Mouse (Mus musculus) layer of hippocampus, postnatal 14 days (tissue): ENCODE measurements around the gene Dcakd. TPM values are rescaled to one million over a fixed set of nuclear protein-coding genes. Genes with fewer than 3 reads are reported as not detected.

Experiments
- DNase-seq, 2 experiments: peaks; one replicate each; pipeline ENCODE4 v3.0.0; 2021 to 2022; ENCODE audit warnings: low spot score in 2 of 2, mixed read lengths in 1 of 2
- total RNA-seq, 2 experiments: library from RNA; stranded (reverse); gene quantifications; 2 replicates each; pipeline ENCODE4 v1.2.3; 2021

Gene Dcakd
- total RNA-seq, 2 experiments from 2014 or later: 113 to 128 TPM

DNA sequence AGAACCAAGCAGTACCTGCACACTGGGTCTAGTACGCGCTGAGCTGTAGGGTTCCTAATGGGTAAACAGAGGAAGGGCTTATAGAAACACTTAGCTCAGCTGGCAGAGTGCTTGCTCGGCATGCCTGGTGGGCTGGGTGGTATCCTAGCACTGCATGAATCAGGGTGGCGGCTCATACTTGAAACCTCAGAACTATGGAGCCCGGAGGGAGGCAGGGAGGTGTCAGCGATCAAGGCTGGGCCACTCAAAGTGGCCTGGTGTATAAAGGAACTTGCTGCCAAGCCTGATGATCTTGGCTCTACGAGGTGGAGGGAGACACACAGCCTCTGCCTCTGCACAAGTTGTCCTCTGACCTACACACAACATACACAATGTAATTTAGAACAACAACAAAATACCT lies 19.6 kb downstream of the Dcakd start:
- DNase-seq: no peak

DNA sequence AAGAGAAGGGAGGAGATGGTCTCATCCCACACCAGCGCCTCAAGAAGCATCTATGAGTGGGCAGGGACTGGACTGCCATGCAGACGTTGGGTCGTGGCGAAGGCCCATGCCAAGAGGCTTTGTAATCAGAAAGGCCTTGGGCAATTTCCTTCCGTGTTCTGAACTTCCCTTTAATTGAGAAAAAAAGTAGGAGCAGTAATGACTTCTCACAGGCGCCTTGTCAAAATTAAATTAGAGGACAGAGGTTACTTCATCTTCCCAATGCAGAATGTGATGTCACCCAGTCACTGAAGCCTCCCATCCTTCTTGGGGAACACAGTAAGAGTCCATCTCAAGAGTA lies 21.2 kb downstream of the Dcakd start:
- DNase-seq: no peak

DNA sequence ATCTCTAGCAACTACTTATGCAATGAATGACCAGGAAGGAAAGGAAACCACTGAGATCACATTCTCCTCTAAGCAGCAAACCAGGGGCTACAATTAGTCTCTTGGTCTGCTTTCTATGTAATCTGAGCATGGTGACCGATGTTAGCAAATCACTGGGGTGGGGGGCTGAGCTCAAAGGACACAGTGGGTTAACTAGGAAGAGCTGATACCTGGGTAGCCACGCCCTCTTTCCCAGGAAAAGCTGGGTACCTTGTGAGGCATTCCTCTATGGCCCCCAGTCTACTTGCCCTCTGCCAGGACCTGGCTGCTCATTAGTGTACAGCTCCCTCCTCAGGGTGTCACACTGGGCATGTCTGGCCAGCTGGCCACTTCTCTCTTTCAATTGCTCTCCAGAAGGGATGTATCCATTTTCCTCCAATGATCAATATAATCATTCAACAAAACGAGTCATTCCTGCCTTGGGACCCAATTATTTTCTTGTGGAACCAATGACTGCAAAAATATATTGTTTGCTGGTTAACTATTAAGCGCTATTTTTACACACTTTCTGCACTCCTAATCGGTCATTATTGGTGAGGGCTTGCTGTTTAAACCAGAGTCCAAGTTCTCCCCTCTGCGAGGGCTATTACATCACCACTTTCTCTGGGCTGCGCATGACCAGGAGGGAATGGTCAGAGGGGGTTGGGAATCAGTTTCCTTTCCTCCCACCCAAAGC lies 21.7 kb downstream of the Dcakd start:
- DNase-seq: no peak

DNA sequence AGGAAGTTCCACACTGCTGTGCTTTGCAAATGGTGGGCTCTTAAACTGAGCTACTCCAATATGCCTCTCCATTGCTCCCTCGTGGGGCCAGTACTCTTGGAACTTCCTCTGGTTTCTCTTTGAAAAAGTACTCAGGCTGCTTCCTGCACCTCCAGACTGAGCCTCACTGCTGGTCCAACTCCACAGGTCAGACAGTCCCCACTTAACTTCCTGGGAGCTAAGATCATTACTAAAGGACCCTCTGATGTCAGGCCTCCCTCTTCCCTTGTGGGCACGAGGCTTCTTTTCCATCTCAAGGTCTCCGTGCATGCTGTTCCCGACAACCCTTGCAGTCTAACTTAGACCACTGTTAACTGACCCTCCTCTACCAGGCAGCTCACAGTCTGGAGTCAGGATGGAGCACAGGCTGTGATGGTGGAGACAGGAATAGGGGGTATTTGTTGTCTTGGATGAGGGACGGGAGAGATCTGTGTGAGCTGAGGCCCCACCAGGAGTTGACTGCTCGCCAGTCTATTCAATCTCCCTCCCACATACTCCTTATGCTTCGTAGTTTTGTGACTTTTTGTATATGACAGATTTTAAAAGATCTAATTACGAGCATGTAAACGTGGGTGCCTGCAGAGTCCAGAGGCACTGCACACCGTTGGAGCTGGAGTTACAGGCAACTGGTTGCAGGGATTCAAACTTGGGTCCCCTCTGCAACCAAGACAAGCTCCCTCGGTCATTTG lies 22.7 kb downstream of the Dcakd start:
- no peak for DNase-seq

DNA sequence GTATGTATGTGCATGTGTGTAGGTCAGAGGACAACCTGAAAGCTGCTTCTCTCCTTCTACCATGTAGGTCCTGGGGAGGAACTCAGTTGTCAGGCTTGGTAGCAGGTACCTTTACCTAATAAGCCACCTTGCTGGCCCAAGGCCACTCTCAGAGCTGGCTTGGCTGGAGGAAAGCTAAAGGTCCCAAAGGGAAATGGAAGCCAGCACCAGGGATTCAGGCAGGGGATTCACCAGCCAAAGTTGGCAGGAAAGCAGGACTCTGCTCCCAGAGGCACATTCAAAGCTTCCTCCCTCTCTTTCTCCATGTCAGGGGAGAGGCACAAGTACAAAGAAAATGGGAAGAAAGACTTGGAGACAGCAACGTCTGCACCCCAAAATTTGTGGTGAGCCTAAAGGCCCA lies 23.3 kb downstream of the Dcakd start:
- DNase-seq: no peak

DNA sequence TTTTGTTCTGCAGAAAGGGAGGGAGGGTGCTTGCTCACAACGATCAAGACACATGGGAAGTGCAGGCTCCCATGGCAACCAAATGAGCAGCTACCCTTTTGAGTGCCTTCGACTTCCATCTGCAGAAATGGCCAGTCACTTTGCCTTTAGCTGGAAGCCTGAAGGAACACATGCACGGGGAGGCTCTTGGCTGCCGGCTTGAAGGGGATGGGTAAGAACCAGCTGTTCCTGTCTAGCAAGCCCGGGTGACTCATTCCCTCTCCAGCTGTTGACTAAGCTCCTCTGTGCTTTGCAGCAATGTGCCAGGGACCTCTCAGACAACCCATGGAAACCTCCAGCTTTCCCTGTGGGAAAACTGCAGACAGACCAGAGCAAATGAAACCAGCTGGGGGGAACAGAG lies 24.9 kb downstream of the Dcakd start:
- peak in 1 of 2 experiments; percentile 69 for DNase-seq

DNA sequence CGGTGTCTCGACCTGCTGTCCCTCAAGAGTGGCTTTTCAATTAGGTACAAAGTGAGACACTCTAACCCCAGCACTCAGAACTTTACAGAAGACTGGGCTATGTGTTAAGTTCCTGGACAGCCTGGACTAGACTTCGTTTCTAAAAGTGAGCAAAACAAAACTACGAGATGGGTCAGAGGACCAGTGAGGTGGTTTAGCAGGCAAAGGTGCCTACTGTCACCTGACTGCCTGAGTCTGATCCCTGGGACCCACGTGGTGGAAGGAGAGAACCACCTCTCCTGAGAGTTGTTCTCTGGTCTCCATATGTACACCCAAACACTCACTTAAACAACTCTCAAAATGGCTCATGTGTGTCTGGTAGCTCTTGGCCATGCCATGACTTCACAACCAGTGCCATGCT lies 27.1 kb downstream of the Dcakd start:
- no peak for DNase-seq

DNA sequence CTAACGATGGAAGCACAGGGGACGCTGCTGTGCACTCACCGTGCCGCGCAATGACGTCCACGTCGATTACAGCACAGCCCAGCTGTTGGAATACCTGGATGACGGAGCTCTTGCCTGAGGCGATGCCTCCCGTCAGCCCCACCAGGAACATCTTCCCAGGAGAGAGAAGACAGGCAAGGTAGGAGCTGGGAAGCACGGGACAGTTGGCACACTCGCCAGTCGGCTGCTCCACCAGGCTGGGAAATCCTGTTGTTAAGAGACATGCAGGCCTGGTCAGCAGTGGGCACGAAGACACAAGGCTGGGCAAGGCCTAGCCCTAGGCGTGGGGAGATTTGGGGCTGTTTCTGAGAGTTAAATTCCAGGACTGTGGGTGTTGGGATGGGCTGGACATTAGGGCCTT lies 28.0 kb downstream of the Dcakd start:
- DNase-seq: no peak

DNA sequence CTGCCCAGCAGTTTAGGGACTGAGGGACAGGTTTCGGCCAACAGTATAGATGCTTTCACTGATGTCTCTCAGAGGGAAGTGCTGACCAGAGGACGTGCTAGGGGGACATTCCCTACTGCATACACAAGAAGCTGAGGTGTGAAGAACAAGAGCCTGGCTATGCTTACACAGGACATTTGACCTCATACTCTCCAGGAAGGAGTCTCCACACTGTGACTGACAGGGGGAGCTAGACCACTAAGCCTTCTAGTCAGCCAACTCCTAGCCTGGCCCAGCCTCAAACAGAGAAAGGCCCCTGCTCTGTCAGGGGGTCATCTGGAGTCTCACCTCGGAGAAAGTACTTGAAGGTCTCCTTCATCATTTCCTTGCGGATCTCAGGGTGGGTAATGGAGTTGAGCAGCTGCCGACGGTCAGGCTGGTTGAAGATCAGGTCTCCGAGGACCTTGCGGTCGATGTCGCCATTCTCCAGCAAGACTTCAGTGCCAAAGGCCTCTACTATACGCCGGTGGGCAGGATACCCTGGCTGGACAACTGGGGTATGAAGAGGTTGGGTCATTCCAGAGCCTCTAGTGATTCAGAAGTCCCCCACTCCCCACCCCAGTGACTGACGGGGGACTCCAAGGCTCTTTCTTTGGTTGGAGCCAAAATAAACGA lies 28.7 kb downstream of the Dcakd start:
- DNase-seq: no peak

DNA sequence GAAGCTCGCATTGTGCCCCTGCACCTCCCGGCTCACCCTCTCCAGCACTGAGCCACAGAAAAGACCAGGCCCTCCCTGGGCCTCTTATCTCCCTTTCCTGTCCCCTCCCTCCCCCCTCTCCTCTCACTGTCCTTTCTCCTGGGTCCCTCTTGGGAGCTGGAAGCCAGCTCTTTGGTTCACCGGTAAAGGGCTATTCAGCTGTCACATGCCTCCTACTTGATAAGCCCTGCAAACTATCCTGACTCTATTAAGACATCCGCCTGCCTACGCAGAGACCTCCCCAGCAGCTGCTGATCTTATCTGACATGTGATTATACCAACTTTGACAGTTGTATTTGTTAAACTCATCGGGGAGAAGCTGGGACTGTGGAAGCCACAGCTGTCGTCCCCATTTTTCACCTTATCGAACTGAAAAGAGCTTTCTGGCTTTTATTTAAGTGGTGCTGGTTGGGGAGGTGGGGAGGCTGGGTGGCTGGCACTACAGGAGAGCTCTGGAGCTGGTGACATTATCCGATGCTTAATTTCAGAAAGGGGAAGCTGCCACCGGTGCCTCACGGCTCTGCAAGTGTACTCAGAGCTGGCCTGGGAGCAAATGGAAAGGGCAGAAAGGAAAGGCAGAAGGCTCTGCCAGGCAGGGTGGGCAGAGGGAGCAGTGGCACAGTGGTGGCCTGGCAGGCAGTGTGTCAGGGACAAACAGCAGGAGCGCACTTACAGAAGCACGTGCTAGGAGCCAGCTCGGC lies 29.4 kb downstream of the Dcakd start:
- DNase-seq: no peak

DNA sequence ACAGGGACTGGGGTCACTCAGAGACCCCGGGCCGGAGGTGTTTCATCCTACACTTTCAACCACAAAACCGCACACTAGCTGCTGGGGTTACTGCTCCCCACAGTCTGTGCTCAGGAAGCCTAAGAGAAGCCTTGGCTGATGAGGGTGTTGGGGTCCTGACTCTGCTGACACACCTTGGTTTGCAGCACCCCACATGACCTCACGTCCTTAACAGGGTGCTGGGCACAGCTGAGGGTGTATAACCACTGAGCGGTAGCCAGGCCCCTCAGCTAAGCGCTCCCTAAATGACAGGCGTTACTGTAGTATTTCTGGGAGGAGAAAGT lies 29.9 kb downstream of the Dcakd start:
- no peak for DNase-seq

DNA sequence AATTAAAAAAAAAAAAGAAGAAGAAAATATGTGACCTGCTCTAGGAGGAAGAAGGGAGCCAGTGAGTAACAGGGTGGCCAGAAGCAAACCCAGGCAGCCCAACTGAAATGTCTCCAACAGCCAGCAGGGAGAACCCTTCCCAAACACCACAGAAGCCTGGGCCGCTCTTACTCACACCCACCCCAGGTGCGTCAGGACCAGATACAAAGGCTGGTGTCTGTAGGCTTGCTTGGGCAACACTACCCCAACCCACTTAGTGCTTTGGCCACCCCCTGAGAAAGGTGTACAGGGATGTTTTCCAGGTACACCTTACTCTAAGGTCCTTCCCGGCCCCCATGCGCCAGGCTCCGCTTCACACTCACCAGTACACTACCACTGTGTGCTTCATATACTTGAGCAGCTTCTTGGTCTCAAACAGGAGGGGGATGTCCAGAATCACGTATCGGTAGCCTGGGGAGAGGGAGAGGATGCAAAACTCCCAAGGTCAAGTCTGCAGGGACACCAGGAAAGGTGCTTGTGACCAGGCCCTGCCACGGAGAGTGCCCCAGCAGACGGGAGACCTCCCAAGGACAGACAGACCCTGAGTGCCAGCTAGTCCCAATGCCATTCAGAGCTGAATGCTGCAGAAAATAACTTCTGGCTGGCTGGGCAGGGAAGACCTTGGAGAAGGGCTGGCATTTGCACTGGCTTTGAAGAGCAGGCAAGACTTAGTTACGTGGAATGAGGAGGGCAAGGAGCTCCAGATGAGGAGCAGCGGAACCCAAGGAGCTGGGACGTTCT lies 31.0 kb downstream of the Dcakd start:
- DNase-seq: no peak

DNA sequence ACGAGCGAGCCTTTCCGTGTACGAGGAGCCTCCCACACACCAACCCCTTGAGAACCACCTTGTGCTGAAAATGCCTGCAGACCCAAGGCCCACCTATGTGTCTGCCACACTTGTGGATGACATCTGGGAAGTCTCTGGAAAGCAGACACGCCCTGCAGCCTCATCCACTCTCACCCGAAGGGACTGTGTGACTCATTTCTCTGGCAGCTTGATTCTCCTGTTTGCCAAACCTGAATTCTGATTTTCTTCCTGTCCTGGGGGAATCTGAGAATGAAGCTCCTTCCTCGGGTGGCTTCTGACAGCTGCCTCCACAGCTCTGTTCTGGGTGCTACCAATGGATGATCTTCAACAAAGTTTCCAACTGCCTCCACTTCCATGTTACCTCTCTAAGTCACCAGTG lies 31.7 kb downstream of the Dcakd start:
- no peak for DNase-seq

DNA sequence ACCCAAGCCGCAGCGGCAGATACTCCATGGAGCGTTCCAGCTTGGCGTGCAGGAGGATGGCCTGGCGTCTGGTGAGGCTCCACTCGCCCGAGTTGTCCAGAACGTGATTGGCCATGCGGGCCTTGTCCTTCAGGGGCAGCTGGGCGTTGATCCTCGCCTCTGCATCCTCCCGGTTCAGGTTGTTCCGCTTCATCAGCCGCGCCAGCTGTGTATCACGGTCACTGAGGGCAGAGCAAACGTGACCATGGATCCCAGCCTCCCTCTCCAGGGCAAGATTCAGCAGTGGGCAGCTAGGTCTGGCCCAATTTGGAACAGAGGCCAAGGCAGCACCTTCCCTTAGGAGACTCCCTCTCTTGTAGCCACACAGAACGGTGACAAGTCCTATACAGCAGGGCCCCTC lies 33.2 kb downstream of the Dcakd start:
- no peak for DNase-seq

DNA sequence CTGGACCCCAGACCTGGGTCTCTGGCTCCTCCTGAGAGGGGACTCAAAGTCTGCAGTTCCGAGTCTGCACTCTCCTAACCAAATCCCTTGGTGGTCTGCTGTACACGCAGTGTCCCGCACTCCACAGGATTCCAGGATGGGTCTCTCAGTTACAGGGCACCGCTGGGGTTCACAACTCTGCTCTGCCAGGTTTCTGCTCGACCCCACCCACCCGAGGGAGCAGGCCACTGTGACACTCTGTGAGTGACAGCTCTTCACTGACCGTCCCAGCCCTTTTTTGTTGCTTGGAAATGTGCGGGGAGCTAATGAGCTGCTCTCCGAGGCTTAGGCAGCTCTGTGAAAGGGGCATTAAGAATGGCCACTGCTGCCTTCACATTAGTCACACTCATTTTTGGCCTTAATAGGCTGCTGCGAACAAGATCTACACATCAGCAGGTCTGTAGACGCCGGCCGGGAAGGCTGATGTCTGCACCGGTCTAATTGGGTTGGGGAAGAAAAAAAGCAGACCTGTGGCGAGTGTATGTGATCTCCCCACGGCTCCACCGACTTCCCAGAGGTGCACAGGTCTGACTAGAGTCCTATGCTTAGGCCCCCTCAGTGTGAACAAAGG lies 34.6 kb downstream of the Dcakd start:
- DNase-seq: no peak

DNA sequence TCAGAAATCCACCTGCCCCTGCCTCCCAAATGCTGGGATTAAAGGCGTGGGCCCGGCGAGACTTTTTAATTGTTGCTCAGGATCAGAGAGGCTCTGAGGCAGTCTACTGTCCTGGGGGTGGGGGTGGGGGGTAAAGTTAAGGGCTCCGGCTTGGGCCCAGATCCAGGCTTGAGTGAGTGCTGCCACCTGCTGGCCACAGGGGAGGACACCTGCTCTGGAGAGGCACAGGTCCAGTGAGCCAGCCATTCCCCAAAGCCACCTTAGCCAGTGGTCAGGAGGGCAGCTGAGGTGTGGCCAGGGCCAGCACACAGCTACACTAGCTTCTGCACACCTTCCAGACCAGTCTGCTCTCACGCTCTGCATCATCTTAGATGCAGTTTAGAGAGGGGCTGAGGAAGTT lies 35.2 kb downstream of the Dcakd start:
- peak; percentile 66 to 69 for DNase-seq

DNA sequence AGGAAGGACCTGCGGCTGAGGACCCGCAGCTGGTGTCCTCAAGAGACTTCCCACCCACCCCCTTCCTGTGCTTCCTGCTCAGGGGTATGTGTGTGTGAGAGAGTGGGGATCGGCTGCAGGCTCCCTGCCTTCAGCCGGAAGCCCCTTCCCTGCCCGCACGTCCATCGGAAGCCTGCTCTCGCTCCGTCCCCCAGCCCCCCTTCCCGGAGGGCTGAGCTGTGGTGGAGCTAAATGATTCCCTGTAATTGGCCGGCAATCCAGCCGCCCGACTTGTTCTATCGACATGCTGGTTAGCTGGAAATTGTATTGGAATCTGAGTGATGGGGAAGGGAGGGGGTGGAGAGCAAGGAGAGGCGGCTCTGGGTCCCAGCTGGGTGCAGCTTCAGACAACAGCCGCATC lies 36.5 kb downstream of the Dcakd start:
- DNase-seq: no peak

DNA sequence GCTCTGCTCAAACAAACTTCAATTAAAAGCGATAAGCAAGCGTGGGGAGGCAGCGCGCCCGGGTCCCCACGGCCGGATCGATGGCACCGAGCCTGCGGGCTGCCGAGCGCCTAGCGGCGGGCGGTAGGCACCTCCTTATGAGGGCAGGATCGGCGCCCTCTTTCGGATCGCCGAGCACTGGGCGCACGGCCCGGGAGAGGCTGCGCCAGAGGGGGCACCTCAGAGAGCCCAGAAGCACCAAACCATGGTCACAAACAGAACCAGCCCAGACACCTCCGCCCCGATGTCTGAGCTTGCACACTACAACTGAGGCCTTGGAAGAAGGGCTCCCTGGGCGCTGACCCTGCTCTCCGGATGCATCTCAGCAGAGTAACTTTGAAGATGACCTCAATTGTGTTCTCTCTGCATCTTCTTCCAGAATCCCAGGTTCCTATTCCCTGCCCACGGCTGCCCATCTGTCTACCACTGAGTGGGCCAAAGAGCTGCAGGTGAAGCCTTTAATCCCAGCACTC lies 37.9 kb downstream of the Dcakd start:
- peak; percentile 46 to 59 for DNase-seq

DNA sequence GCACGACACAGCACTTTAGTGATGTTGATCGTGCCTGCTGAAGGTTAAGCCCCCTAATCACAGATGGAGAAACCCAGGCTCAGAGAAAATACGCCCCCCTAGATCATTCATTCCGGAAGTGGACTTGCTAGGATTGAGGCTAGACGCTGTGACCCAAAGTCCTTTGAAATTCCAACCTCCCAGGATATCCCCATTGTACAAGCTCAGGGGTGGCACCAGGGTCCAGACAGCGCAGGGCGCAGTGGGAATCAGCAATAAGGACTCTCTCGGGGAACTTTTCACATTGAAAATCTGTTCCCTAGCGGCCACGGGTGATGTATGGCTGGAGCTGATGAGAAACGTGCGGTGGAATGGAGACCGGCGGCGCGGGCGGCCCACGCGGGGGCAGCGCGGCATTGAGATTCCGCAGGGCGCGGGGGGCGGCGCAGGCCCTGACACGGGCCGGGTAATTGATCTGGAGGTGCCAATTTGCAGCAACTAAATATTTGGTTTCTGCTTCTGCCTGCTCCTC lies 38.4 kb downstream of the Dcakd start:
- DNase-seq: no peak

DNA sequence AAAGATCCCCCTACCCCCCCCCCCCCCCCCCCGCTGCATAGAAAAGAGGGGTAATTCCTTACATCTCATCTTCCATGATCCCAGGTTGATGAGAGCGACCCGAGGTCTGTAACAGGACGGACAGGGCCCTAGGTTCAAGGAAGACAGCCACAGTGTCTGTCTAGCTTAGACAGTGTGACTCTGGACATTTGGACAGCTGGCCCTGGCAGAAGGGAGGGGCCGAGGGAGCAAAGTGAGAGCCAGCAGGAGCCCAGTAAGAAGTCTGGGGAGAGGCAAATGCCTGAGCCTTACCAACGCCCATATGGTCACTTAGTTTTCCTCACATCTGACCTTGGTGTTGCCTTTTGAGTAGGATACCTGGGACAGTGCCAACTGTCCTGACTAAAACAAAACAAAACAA lies 43.0 kb downstream of the Dcakd start:
- no peak for DNase-seq
